10 mouse cellular contexts compared by ENCODE assay signal in the genomic region with DNA sequence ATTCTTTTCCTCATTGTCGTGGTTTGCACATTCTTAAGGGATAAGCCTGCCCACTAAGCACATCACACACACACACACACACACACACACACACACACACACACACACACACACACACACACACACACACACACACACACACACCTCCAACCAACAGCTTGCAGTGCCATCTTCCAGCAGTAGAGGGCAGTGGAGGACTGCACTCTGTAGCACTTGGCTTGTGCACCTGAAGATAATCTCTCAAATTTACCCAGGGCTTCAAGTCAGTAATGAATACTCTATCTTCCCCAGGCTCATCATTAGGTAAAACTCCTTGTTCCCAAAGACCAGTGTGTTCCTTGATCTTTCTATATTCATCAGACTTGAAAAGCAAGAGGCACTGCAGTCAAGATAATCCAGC. TPM values are rescaled to one million over a fixed set of nuclear protein-coding genes. Genes with fewer than 3 reads are reported as not detected.
DNase-seq lines count a peak whose midpoint lies in the region; ATAC-seq lines count a peak whose summit lies in the region.
"Had no signal": no experiment of that assay in that cellular context is flagged by ENCODE, and none has a peak within 500 bp of the region (broad histone marks: within the 10 kb centered on the region; RNA-seq: fewer than 3 reads in every experiment).

No protein-coding gene starts in this region.

- H3K36me3 ChIP-seq in forebrain, embryonic 15.5 days, result no peaks in the 10 kb centered on the region
- H3K36me3 ChIP-seq in limb, embryonic 11.5 days (ENCODE audit: control insufficient read depth, insufficient read depth, low read length), result no peaks in the 10 kb centered on the region
- H3K36me3 ChIP-seq: embryonic facial prominence, embryonic 15.5 days; liver, embryonic 15.5 days had no signal

- WGBS in forebrain, embryonic 15.5 days, result 0% methylated on average over 1 of the region's 1 CpGs
- WGBS in limb, embryonic 11.5 days, result 6% methylated on average over 1 of the region's 1 CpGs

- intact Hi-C loops in heart, postnatal 14 days (cut with DNase I), result no loop called here

- H3K9ac ChIP-seq in forebrain, embryonic 15.5 days (replicated peaks), result no peak overlapping the region
- no peak overlapping the region for H3K9ac ChIP-seq in limb, embryonic 11.5 days (ENCODE audit: low read length)
- H3K9ac ChIP-seq: embryonic facial prominence, embryonic 15.5 days; liver, embryonic 15.5 days had no signal

- no peak overlapping the region for H3K4me3 ChIP-seq in forebrain, embryonic 15.5 days
- no peak overlapping the region for H3K4me3 ChIP-seq in limb, embryonic 11.5 days (ENCODE audit: low read depth, low read length)
- H3K4me3 ChIP-seq: embryonic facial prominence, embryonic 15.5 days; liver, embryonic 15.5 days had no signal

- no peaks in the 10 kb centered on the region for H3K9me3 ChIP-seq in forebrain, embryonic 15.5 days
- no peaks in the 10 kb centered on the region for H3K9me3 ChIP-seq in limb, embryonic 11.5 days (ENCODE audit: control insufficient read depth, low read length)
- H3K9me3 ChIP-seq: embryonic facial prominence, embryonic 15.5 days; liver, embryonic 15.5 days had no signal

- H3K27me3 ChIP-seq in forebrain, embryonic 15.5 days, result no peaks in the 10 kb centered on the region
- no peaks in the 10 kb centered on the region for H3K27me3 ChIP-seq in limb, embryonic 11.5 days (ENCODE audit: control insufficient read depth, insufficient read depth, low read length)
- H3K27me3 ChIP-seq: embryonic facial prominence, embryonic 15.5 days; liver, embryonic 15.5 days had no signal

- DNase-seq in heart, adult 11 months, result peak; percentile 53
- no peak for DNase-seq in heart, postnatal 14 days
- DNase-seq in B cell, adult 2 months, result peak; percentile 69 to 71
- peak; percentile 82 for DNase-seq in ZHBTc4 (ENCODE audit: low read depth, low spot score)
- peak; percentile 86 for DNase-seq in limb, embryonic 11.5 days (ENCODE audit: low spot score)
- DNase-seq in retina, adult 2 months (ENCODE audit: low read depth, low spot score), result peak; percentile 70
- DNase-seq in urinary bladder, postnatal 10 days (ENCODE audit: low spot score), result no peak

- H3K4me2 ChIP-seq in forebrain, embryonic 15.5 days (replicated peaks), result no peak overlapping the region
- H3K4me2 ChIP-seq in limb, embryonic 11.5 days (ENCODE audit: low read depth, severe bottlenecking), result no peak overlapping the region
- H3K4me2 ChIP-seq: embryonic facial prominence, embryonic 15.5 days; liver, embryonic 15.5 days had no signal

- no peaks in the 10 kb centered on the region for H3K4me1 ChIP-seq in forebrain, embryonic 15.5 days
- H3K4me1 ChIP-seq in limb, embryonic 11.5 days (ENCODE audit: control insufficient read depth, insufficient read depth, low read length), result no peaks in the 10 kb centered on the region
- H3K4me1 ChIP-seq: embryonic facial prominence, embryonic 15.5 days; liver, embryonic 15.5 days had no signal

- H3K27ac ChIP-seq in forebrain, embryonic 15.5 days (replicated peaks), result no peak overlapping the region
- no peak overlapping the region for H3K27ac ChIP-seq in limb, embryonic 11.5 days (replicated peaks; ENCODE audit: low read depth, low read length)
- H3K27ac ChIP-seq: embryonic facial prominence, embryonic 15.5 days; liver, embryonic 15.5 days had no signal

- ATAC-seq in forebrain, embryonic 15.5 days (replicated peaks), result 0 out of 2 replicates have a peak, but pooled peaks have one; percentile 23
- no peak for ATAC-seq in limb, embryonic 11.5 days (ENCODE audit: insufficient number of reproducible peaks, low FRiP score, low TSS enrichment, low read depth)

RNA-seq across cellular contexts. Expression of gene Cartpt, which starts 41.8 kb away (rescaled TPM):
- under 1 TPM in 1 of 2 experiments, not detected in 1; 0.36 TPM for total RNA-seq in heart, postnatal 14 days (2021)
- 1.3 and 3.2 TPM in 2 replicates for polyA plus RNA-seq in forebrain, embryonic 15.5 days (2015; fragmentation: Nextera tagmentation; extraction: Ambion mirVana)
- not detected in 2 replicates for polyA plus RNA-seq in limb, embryonic 11.5 days (2014; fragmentation: Nextera tagmentation; extraction: Ambion mirVana)

Comparison
In these comparisons a context has a peak if more than half of its experiments do, and no peak if none do; other contexts are left out.
1. DNase-seq: peak in heart, adult 11 months (single experiment), B cell, adult 2 months (2 of 2), ZHBTc4 (single experiment), limb, embryonic 11.5 days (single experiment) and retina, adult 2 months (single experiment); none in heart, postnatal 14 days (0 of 2) and urinary bladder, postnatal 10 days (single experiment).